Mouse (Mus musculus) neural tube, embryonic 14.5 days (tissue): ENCODE results near the gene Gadd45g. TPM values are rescaled to one million over a fixed set of nuclear protein-coding genes. Genes with fewer than 3 reads are reported as not detected.

Experiments used
- ATAC-seq: fragments of 200-750 bp; cut with Nextera tagmentation; 2 replicates; pipeline ENCODE4 v1.8.0; 2017; ENCODE audit warnings: low read depth, mild to moderate bottlenecking, moderate TSS enrichment, moderate library complexity
- H3K27ac ChIP-seq: fragments of 300-500 bp; sonication (generic); 2 replicates; pipeline ENCODE4 v1.5.1; 2014; ENCODE audit warnings: low read depth, mild to moderate bottlenecking, control low read depth, low read length, moderate library complexity, mixed read lengths
- H3K27me3 ChIP-seq: fragments of 300-500 bp; sonication (generic); 2 replicates; pipeline ENCODE4 v1.6.1; 2014; ENCODE audit warnings: low read length; ENCODE audit not compliant: control insufficient read depth, insufficient read depth
- H3K36me3 ChIP-seq: fragments of 300-500 bp; sonication (generic); 2 replicates; pipeline ENCODE4 v1.6.1; 2014; ENCODE audit warnings: low read length, mixed read lengths; ENCODE audit not compliant: control insufficient read depth, insufficient read depth
- H3K4me1 ChIP-seq: fragments of 300-500 bp; sonication (generic); 2 replicates; pipeline ENCODE4 v1.6.1; 2014; ENCODE audit warnings: low read length; ENCODE audit not compliant: control insufficient read depth, insufficient read depth
- H3K4me2 ChIP-seq: fragments of 300-500 bp; sonication (generic); 2 replicates; pipeline ENCODE4 v1.6.1; 2014; ENCODE audit warnings: mild to moderate bottlenecking, low read depth, low read length, control low read depth
- H3K4me3 ChIP-seq: fragments of 300-500 bp; sonication (generic); 2 replicates; pipeline ENCODE4 v1.5.1; 2014; ENCODE audit warnings: low read depth, low read length, control low read depth, mixed read lengths
- H3K9ac ChIP-seq: fragments of 300-500 bp; sonication (generic); replicated peaks from 2 replicates; pipeline ENCODE4 v1.6.1; 2014; ENCODE audit warnings: low read depth, mild to moderate bottlenecking, control low read depth, low read length, mixed read lengths
- H3K9me3 ChIP-seq: fragments of 300-500 bp; sonication (generic); 2 replicates; pipeline ENCODE4 v1.6.1; 2016; ENCODE audit warnings: low read length; ENCODE audit not compliant: control insufficient read depth
- WGBS: fragments of 180-500 bp; shearing (Covaris S2); extraction: QIAGEN DNeasy Blood & Tissue Kit; methylation state at CpG from one replicate; pipeline ENCODE4 v1.1.7; 2014; 5-methylcytosine and 5-hydroxymethylcytosine counted together
- polyA plus RNA-seq: library from polyadenylated mRNA; unstranded; fragments of >200 nt; fragmentation: Nextera tagmentation; extraction: Ambion mirVana; gene quantifications from 2 replicates; pipeline ENCODE4 v1.2.1, GENCODE M21; 2014

Gene Gadd45g
- polyA plus RNA-seq, 1 experiment from 2014 or later: 26.4 TPM

DNA sequence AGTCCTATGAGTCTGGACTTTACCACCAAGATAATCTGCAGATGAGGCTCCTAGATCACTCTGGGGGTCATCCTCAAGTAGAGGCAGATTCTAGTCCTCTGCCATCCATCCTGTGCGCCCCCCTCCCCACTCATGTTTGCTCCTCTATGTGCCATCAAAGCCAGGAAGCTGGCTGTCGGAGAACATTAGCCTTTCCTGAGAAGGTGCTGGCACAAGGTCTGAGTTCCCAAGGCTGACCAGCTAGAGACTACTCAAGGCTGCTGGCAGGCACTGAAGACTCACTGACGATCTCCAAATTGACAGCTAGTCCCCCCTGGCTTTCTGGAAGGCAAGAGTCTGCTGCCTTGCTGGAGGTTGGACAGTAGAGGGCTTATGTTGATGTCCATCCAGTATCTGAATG lies 35.7 kb downstream of the Gadd45g start:
- no peak overlapping the region for H3K27ac ChIP-seq
- no peak overlapping the region for H3K9ac ChIP-seq
- ATAC-seq: no peak
- no peak overlapping the region for H3K4me3 ChIP-seq
- no peak overlapping the region for H3K4me2 ChIP-seq
- H3K36me3 ChIP-seq: no peaks in the 10 kb centered on the region
- 91% methylated on average over 3 of the region's 3 CpGs for WGBS
- no peaks in the 10 kb centered on the region for H3K9me3 ChIP-seq
- H3K4me1 ChIP-seq: no peaks in the 10 kb centered on the region
- H3K27me3 ChIP-seq: no peaks in the 10 kb centered on the region

DNA sequence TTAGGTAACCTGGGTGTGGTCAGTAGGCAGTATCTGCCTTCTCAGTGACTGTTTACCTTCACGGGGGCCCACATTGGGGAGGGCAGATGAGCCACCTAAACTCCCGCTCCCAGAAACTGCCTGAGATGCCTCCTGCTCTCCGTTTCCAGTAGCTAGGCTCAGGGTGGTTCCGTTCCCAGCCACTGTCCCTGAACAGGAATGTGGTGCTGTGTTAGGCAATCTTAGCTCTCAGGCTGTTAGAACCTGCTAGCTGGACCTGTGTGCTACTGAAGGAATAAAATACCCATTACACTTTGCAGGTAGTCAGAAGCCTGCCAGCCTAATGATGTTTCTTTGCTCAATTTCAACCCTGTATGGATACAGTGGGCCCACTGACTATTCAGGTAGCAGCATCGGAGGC lies 37.8 kb downstream of the Gadd45g start:
- no peaks in the 10 kb centered on the region for H3K4me1 ChIP-seq
- H3K9me3 ChIP-seq: no peaks in the 10 kb centered on the region
- H3K4me3 ChIP-seq: no peak overlapping the region
- no peak for ATAC-seq
- no peak overlapping the region for H3K9ac ChIP-seq
- WGBS: 76% methylated on average over 5 of the region's 5 CpGs
- H3K27me3 ChIP-seq: no peaks in the 10 kb centered on the region
- no peaks in the 10 kb centered on the region for H3K36me3 ChIP-seq
- no peak overlapping the region for H3K27ac ChIP-seq
- H3K4me2 ChIP-seq: no peak overlapping the region

GRCm38 (mm10) chr13:51885594-51885993 lies 39.1 kb downstream of the Gadd45g start:
- no peaks in the 10 kb centered on the region for H3K27me3 ChIP-seq
- no peak overlapping the region for H3K4me3 ChIP-seq
- H3K27ac ChIP-seq: no peak overlapping the region
- H3K4me2 ChIP-seq: no peak overlapping the region
- H3K4me1 ChIP-seq: no peaks in the 10 kb centered on the region
- 90% methylated on average over 10 of the region's 10 CpGs for WGBS
- no peak for ATAC-seq
- H3K9me3 ChIP-seq: no peaks in the 10 kb centered on the region
- H3K36me3 ChIP-seq: no peaks in the 10 kb centered on the region
- H3K9ac ChIP-seq: no peak overlapping the region

GRCm38 (mm10) chr13:51886085-51886484 lies 39.6 kb downstream of the Gadd45g start:
- no peaks in the 10 kb centered on the region for H3K4me1 ChIP-seq
- H3K9me3 ChIP-seq: no peaks in the 10 kb centered on the region
- ATAC-seq: no peak
- no peak overlapping the region for H3K4me3 ChIP-seq
- 83% methylated on average over 6 of the region's 6 CpGs for WGBS
- H3K27me3 ChIP-seq: no peaks in the 10 kb centered on the region
- H3K27ac ChIP-seq: no peak overlapping the region
- H3K9ac ChIP-seq: no peak overlapping the region
- no peaks in the 10 kb centered on the region for H3K36me3 ChIP-seq
- no peak overlapping the region for H3K4me2 ChIP-seq

DNA sequence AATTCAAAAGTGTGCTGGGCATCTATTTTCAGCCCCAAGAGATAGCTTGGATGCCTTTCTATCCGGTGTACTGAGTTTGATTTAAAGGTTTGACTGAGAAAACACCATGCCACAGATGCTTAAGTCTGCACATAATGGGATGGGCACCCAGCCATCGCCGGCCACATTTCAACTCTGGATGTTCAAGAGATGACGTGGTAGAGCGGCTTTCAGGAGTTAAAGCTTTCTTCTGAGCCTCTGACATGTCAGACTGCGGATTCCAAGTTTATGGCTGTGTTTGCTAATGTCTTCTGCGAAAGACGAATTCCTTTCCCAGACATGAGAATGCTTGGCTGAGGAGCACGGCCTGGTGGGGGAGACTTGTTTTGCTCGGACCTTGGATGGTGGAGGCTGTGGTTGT lies 40.2 kb downstream of the Gadd45g start:
- Histone ChIP-seq H3K9me3 (no peaks in the 10 kb centered on the region), H3K36me3 (no peaks in the 10 kb centered on the region), H3K4me3 (no peak overlapping the region), H3K4me2 (no peak overlapping the region), H3K4me1 (no peaks in the 10 kb centered on the region), H3K9ac (no peak overlapping the region), H3K27me3 (no peaks in the 10 kb centered on the region), H3K27ac (no peak overlapping the region)
- no peak for ATAC-seq
- 59% methylated on average over 10 of the region's 10 CpGs for WGBS

- no peak overlapping the region for H3K9ac ChIP-seq
- no peak overlapping the region for H3K4me3 ChIP-seq
- H3K36me3 ChIP-seq: no peaks in the 10 kb centered on the region
- no peaks in the 10 kb centered on the region for H3K9me3 ChIP-seq
- H3K27me3 ChIP-seq: no peaks in the 10 kb centered on the region
- no peak for ATAC-seq
- no peaks in the 10 kb centered on the region for H3K4me1 ChIP-seq
- WGBS: 70% methylated on average over 2 of the region's 2 CpGs
- no peak overlapping the region for H3K4me2 ChIP-seq
- no peak overlapping the region for H3K27ac ChIP-seq
Measured at GRCm38 (mm10) chr13:51888426-51888825, 41.9 kb downstream of the Gadd45g start.

- 93% methylated on average over 6 of the region's 6 CpGs for WGBS
- no peak for ATAC-seq
- H3K4me3 ChIP-seq: no peak overlapping the region
- no peaks in the 10 kb centered on the region for H3K4me1 ChIP-seq
- no peaks in the 10 kb centered on the region for H3K9me3 ChIP-seq
- no peaks in the 10 kb centered on the region for H3K36me3 ChIP-seq
- no peak overlapping the region for H3K27ac ChIP-seq
- no peak overlapping the region for H3K4me2 ChIP-seq
- H3K9ac ChIP-seq: no peak overlapping the region
- no peaks in the 10 kb centered on the region for H3K27me3 ChIP-seq
Measured at GRCm38 (mm10) chr13:51891825-51892532, 45.5 kb downstream of the Gadd45g start.

- Histone ChIP-seq H3K4me1 (peaks cover 4% of the 10 kb centered on the region), H3K27ac (no peak overlapping the region), H3K9ac (no peak overlapping the region), H3K4me2 (no peak overlapping the region), H3K27me3 (no peaks in the 10 kb centered on the region), H3K9me3 (no peaks in the 10 kb centered on the region), H3K36me3 (no peaks in the 10 kb centered on the region), H3K4me3 (no peak overlapping the region)
- 93% methylated on average over 3 of the region's 3 CpGs for WGBS
- no peak for ATAC-seq
Measured at GRCm38 (mm10) chr13:51897579-51897978, 51.1 kb downstream of the Gadd45g start.
